Mouse (Mus musculus) brain, embryonic 14.5 days (tissue): ENCODE results near the gene Ndufs2. TPM values are rescaled to one million over a fixed set of nuclear protein-coding genes. Genes with fewer than 3 reads are reported as not detected.
A peak's percentile ranks its signal among the peaks of the same experiment; 100 is the strongest.

ENCODE experiments used
- DNase-seq: peaks from one replicate; pipeline ENCODE4 v3.0.0-alpha.2; 2011; ENCODE audit warnings: low read depth
- CTCF ChIP-seq: fragments of 200-500 bp; IDR thresholded peaks from 2 replicates; pipeline ENCODE4 v1.5.1; 2012; ENCODE audit warnings: inconsistent platforms, mild to moderate bottlenecking, moderate library complexity, borderline replicate concordance; ENCODE audit not compliant: insufficient read depth, insufficient read length; ENCODE audit errors: extremely low read depth
- POLR2A ChIP-seq: fragments of 200-500 bp; IDR thresholded peaks from 2 replicates; pipeline ENCODE4 v1.6.1; 2012; ENCODE audit warnings: mild to moderate bottlenecking, inconsistent platforms, borderline replicate concordance; ENCODE audit not compliant: poor library complexity, insufficient read depth, insufficient read length, severe bottlenecking; ENCODE audit errors: extremely low read depth
- polyA plus RNA-seq: library from polyadenylated mRNA; depleted of rRNA; stranded (reverse); fragments of >200 nt; gene quantifications from 2 replicates; pipeline ENCODE4 v1.2.3, GENCODE M21; 2012

Gene Ndufs2
- polyA plus RNA-seq, 1 experiment: 153 TPM

DNA sequence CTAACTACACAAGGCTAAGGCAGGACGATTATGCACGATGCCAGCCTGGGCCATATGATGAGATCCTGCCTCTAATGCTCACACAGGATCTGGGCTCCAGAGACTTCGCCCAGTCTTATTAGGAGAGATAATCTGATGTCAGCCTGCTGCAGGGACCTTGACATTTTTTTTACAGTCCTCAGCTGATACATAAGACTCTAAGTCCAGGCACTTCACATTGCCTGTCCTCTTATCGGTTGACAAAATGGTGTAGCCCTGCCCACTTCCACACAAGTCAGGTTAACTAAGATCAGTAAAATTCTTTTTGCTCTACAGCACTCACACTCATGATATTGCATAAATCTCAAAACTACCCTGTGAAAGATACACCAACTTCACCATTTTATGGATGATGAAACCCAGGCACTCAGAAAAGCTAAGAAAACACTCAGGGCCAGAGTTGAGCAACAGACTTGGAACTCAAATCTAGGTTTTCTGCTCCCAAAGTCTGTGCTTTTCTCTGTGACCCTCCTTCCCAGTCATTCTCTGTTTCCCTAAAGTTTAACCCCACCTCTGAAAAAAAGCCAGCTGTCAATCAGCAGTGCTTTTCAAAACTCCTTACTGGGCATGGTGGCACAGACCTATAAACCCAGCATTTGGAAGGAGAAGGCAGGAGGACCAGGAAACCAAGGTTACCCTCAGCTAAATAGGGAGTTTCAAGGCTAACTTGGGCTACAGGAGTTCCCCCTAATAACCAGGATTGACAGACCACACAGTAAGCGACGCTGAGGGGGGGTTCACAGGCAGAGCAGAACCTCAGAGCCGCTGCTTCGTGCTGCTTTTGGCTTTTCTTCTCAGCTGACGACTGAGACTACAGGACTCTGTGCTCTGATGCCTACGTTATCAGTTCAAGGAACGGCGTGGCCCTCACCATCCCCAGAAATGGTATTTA, 18.1 kb downstream of the Ndufs2 start:
- no peak for TF ChIP-seq POLR2A
- no peak for TF ChIP-seq CTCF
- no peak for DNase-seq

DNA sequence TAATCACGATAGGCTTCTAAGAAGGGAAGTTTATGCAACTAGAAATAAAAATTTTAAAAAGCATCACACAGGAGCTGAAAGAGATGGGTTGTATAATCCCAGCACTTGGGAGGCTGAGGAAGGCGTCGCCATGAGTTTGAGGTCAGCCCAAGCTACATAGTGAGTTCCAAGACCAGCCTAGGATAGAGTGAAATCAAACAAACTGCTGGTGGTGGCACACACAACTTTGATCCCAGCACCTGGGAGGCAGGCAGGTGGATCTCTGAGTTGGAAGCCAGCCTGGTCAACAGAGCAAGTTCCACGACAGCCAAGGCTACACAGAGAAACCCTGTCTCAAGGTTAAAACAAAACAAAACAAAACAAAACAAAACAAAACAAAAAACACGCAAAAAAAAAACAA, 18.8 kb downstream of the Ndufs2 start:
- DNase-seq: no peak
- no peak for TF ChIP-seq POLR2A
- TF ChIP-seq CTCF: no peak

DNA sequence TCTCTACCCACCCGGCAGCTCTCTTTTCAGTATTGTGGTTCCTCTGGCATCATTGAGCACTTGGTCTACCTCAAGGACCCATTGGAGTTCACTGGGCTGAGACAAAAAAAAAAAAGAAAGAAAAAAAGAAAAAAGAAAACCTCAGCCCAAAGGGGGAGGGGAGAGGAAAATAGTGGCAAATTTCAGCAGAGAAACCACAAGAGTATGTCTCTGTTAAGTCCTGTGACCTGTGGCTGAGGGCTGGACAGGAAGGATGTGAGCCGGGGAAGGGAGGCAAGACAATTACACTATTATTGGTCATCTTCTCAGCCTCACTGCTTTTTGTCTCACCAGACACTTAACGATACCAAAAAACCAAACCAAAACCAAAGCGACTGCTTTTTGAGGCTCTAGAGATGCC, 19.3 kb downstream of the Ndufs2 start:
- no peak for DNase-seq
- TF ChIP-seq CTCF: no peak
- TF ChIP-seq POLR2A: no peak

DNA sequence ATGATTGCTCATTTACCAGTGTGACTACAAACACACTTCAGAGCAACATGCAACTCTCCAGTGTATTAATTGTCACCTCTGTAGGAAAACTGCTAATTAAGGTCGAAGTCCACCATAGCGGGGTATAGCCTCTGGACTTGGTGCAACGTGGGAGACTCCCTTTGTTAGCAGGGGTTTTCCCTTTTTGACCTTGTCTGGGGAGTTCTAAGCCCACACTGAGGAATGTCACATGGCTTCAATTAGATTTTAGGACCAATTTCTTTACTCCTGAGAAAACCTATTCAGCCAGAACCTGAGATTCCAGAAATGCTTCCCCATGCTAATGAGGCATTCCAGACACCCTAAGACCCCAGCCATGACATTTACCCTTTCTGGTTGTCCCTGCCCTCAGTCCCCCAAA, 21.0 kb downstream of the Ndufs2 start:
- DNase-seq: no peak
- TF ChIP-seq POLR2A: no peak
- TF ChIP-seq CTCF: no peak

DNA sequence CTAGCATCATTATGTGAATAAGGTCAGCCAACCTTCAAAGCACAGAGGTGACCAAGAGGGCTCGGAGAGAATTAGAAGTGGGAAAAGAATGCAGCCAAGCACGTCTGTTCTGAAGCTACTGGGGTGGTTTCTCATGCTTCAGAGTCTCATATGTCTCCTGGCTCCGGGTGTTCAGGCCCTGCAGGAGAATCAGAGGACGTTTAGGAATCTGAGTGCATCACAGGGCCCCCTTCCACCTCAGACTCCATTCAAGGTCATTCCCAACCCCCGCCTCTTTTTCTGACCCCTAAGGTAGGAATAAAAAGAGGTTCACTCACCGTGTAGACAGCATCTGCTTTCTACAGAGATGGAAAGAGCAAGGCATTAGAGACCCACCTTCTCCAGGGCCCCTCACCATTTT, 21.4 kb downstream of the Ndufs2 start:
- TF ChIP-seq POLR2A: no peak
- TF ChIP-seq CTCF: no peak

DNA sequence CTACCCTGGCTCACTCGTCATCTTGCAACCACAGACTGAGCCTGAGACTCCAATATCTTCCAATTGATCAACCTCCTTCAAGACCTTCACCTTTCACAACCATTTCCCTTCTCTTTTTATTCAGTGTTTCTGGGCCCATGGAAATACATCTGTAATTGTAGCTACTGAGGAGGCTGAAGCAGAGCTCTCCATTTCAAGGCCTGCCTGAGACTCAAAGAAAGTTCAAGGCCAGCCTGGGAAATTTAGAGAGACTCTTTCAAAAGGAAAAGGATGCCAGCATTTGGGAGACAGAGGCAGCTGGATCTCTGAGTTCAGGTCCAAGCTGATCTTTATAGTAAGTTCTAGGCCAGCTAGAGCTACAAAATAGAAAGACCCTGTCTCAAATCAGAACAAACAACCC, 23.3 kb downstream of the Ndufs2 start:
- DNase-seq: no peak
- TF ChIP-seq CTCF (no peak), POLR2A (no peak)

More for the DNA sequence above, 21.4 kb downstream of the Ndufs2 start:
- DNase-seq: no peak

DNA sequence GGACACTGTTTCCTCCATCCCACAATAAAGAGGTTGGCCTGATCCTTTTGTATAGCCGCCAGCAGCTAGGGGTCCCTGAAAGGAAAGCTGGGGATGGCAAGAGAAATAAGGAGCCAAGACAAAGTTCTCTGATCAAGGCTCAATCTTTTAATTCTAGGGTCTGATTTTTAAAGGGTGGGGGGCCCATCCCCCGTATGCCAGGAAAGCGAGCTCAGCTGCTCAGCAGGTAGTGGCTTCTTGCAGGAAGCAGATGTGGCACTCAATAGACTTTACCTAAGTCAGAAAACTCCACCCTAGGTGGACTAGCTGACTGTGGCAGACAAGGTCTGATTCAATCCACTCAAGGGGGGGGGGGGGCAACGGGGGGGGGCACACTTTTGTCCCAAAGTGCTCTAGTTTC, 24.4 kb downstream of the Ndufs2 start:
- TF ChIP-seq CTCF (no peak), POLR2A (no peak)
- DNase-seq: no peak

DNA sequence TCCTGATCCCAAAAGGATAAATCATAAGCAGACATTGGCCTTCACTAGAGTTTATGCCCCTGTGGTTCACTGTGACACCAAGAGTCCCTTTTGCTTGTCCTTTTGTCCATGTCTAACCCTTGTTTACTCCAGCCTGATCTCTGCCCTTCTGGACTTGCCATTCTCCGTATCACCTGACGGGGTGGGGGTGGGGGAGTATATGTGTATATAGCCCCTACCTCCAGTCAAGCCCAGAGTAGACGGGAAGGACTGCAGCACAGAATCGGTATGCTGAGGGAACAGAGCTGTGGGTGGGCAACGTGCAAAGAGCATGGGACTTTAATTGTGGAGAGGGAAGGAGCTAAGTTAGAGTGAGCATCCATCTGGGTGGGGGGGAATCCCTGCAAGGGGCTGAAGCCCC, 26.3 kb downstream of the Ndufs2 start, which contains the start of gene Apoa2:
TSS of gene Apoa2 (plus strand) at position 198 of the 400 bp plus-strand sequence.
- DNase-seq: no peak
- TF ChIP-seq POLR2A (no peak), CTCF (no peak)

DNA sequence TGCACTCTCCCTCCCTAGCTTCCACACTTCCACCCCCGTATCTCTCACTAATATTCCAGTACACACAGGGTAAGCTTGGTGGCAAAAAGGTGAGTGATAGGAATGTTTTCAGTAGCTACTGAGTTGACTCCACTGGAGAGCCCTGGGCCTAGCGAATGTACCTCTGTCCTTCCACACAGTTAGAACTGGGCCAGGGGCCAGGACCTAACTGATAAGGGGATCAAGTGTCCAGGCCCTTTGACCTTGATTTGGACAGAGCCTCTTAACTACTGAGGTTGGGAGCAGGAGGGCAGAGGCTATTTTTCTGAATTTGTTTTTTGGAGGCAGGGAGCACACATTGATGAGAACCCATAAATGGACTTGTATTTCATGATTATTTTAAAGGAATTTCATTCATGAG, 27.4 kb downstream of the Ndufs2 start:
- TF ChIP-seq POLR2A: no peak
- no peak for TF ChIP-seq CTCF

DNA sequence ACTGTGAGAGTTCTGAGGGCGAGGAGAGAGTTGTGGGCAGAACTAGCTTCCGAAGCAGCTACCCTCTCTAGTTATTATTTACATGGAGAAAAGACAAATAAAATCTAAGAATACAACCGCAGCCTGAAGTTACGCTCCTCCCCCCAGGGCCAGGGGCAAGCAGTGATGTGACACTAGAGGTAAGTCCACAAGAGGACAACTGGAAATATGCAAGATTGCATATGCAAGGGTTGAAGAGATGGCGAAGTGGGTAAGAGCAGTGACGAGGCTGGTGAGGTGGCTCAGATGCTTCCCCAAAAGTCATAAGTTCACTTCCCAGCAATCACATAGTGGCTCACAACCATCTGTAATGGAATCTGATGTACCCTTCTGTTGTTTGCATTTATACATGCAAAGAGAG, 28.0 kb downstream of the Ndufs2 start:
- TF ChIP-seq POLR2A (no peak), CTCF (no peak)
- DNase-seq: no peak

More for the DNA sequence above, 27.4 kb downstream of the Ndufs2 start:
- DNase-seq: no peak

DNA sequence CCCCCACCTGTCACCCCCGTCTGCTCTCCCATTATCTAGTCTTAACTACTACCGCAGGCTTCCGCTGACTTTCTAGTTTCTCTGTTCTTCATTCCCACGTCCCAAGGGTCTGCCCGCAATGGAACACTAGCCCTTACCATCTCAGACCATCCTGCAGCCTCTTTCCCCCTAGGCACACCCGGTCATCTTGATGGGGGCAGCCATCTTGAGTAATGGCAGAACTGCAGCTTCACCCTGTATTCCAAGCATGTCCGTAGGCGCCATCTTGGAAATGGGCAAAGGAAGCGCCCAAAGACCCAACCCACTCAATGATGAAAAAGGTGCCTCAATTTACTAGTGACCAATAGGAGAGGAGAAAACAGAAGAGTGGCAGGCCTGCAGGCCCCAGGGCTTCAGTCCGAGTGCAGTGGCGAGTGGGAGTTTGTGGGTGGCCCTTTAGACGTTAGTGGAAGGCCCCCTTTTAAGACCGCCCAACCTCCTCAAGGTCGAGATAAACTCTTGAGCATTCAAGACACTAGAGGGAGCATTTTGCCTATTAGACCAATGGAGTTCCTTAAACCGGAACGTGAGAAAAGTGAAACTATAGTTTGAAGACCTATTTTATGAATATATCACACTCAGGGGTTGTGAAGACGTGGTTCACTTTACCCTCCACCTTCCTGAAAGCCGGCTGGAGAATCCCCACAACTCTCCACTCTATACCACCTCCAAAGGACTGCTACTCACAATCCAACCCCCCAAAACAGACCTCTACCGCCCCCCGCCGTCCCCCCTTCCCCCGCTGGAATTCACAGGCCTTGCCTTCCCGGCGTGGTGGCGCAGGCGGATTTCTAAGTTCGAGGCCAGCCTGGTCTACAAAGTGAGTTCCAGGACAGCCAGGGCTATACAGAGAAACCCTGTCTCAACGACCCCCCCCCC, 28.7 kb downstream of the Ndufs2 start, which contains the start of gene Tomm40l:
TSS of gene Tomm40l (minus strand) at position 277 of the 918 bp plus-strand sequence.
- peak; percentile 99 for DNase-seq
- TF ChIP-seq POLR2A (peak; percentile 36; the same call in 1 of the 2 replicates), CTCF (peak; percentile 51; the same call in 1 of the 2 replicates)
